13 mouse cellular contexts compared by ENCODE assay signal in genomic region chr2:10147176-10147575, GRCm38 (mm10). TPM values are rescaled to one million over a fixed set of nuclear protein-coding genes. Genes with fewer than 3 reads are reported as not detected.
DNase-seq lines count a peak whose midpoint lies in the region.
"Had no signal": no experiment of that assay in that cellular context is flagged by ENCODE, and none has a peak within 500 bp of the region (broad histone marks: within the 10 kb centered on the region; RNA-seq: fewer than 3 reads in every experiment).

No protein-coding gene starts in this region.

- intact Hi-C loops in left cerebral cortex, postnatal 4 days (cut with DNase I): no loop called here

- peak; percentile 67 to 70 for DNase-seq in cerebellum, postnatal 14 days
- no peak for DNase-seq in cerebellum, adult 9-10 months
- DNase-seq in left cerebral cortex, adult 18-20 months (ENCODE audit: low spot score in 2 of 2): peak; percentile 29 to 33
- no peak for DNase-seq in left cerebral cortex, postnatal 4 days
- peak; percentile 29 to 50 for DNase-seq in layer of hippocampus, postnatal 10 days (ENCODE audit: low spot score in 2 of 2)
- peak; percentile 36 to 49 for DNase-seq in right cerebral cortex, postnatal 36 days (ENCODE audit: low spot score in 2 of 2)
- no peak for DNase-seq in ovary, postnatal 10 days (ENCODE audit: low spot score)
- no peak for DNase-seq in thymus, postnatal 0 days (ENCODE audit: low spot score)
- DNase-seq: cerebellum, adult 11-12 months; lung, adult 18-20 months; thymus, postnatal 25 days had no signal

RNA-seq across cellular contexts. Expression of gene Itih5, which starts 6.2 kb away (rescaled TPM):
- total RNA-seq in left cerebral cortex, adult 18-20 months (2021): 10 to 100 TPM; 10.8 to 12.8 TPM
- total RNA-seq in left cerebral cortex, postnatal 4 days (2021): 1 to 10 TPM; 7.8 TPM
- 10 to 100 TPM; 12.6 to 14.8 TPM for total RNA-seq in layer of hippocampus, postnatal 10 days (2021)
- polyA plus RNA-seq in thymus, postnatal 0 days (2015; fragmentation: Nextera tagmentation; extraction: Ambion mirVana): 3.4 and 3.6 TPM in 2 replicates
- total RNA-seq: MEL had no signal
- polyA plus RNA-seq: C2C12 had no signal

RNA-seq across cellular contexts. Expression of gene Itih2, which starts 16.0 kb away (rescaled TPM):
- total RNA-seq in left cerebral cortex, adult 18-20 months (2021): 1 to 10 TPM; 1.2 to 2.7 TPM
- total RNA-seq in left cerebral cortex, postnatal 4 days (2021): 1 to 10 TPM; 3.2 TPM
- total RNA-seq in layer of hippocampus, postnatal 10 days (2021): 1 to 10 TPM; 2.1 to 2.7 TPM
- 0.12 and 0.14 TPM in 2 replicates for polyA plus RNA-seq in thymus, postnatal 0 days (2015; fragmentation: Nextera tagmentation; extraction: Ambion mirVana)
- total RNA-seq: MEL had no signal
- polyA plus RNA-seq: C2C12 had no signal

Comparison
In these comparisons a context has a peak if more than half of its experiments do, and no peak if none do; other contexts are left out.
1. DNase-seq: peak in cerebellum, postnatal 14 days (2 of 2), left cerebral cortex, adult 18-20 months (2 of 2), layer of hippocampus, postnatal 10 days (2 of 2) and right cerebral cortex, postnatal 36 days (2 of 2); none in cerebellum, adult 9-10 months (single experiment), left cerebral cortex, postnatal 4 days (single experiment), ovary, postnatal 10 days (single experiment) and thymus, postnatal 0 days (single experiment).